Comparison of ENCODE assay signal across 9 mouse cellular contexts in genomic region chr11:22677337-22677736, GRCm38 (mm10).
DNase-seq lines count a peak whose midpoint lies in the region; ATAC-seq and TF ChIP-seq lines count a peak whose summit lies in the region.
"Had no signal": no experiment of that assay in that cellular context is flagged by ENCODE, and none has a peak within 500 bp of the region (broad histone marks: within the 10 kb centered on the region; RNA-seq: fewer than 3 reads in every experiment).

No protein-coding gene starts in this region.

- 22% methylated on average over 2 of the region's 2 CpGs for WGBS in intestine, postnatal 0 days
- 30% methylated on average over 2 of the region's 2 CpGs for WGBS in intestine, embryonic 15.5 days
- WGBS in kidney, embryonic 16.5 days, result 36% methylated on average over 2 of the region's 2 CpGs

- no peak for ATAC-seq in intestine, postnatal 0 days
- ATAC-seq in intestine, embryonic 15.5 days, result no peak
- peak; percentile 39; the same call in 1 of the 2 replicates for ATAC-seq in kidney, embryonic 16.5 days (ENCODE audit: low FRiP score, low TSS enrichment)
- no peak for ATAC-seq in cerebellum, adult (ENCODE audit: insufficient number of reproducible peaks, low FRiP score, low TSS enrichment)

- no peaks in the 10 kb centered on the region for H3K36me3 ChIP-seq in intestine, postnatal 0 days (ENCODE audit: control insufficient read depth, insufficient read depth)
- H3K36me3 ChIP-seq in intestine, embryonic 15.5 days, result no peaks in the 10 kb centered on the region
- H3K36me3 ChIP-seq in MEL (ENCODE audit: control insufficient read depth in 1 of 2, insufficient read depth in 2 of 2, low read length in 2 of 2), result peaks cover 0 to 10% of the 10 kb centered on the region in 2 experiments; a peak in 2 of 4 replicates
- no peaks in the 10 kb centered on the region for H3K36me3 ChIP-seq in kidney, embryonic 16.5 days (ENCODE audit: insufficient read depth, low read length)
- H3K36me3 ChIP-seq: heart, embryonic 15.5 days had no signal

- H3K79me2 ChIP-seq in MEL (ENCODE audit: control insufficient read depth, insufficient read depth, low read length, poor library complexity), result no peaks in the 10 kb centered on the region

- TF ChIP-seq CTCF in intestine, postnatal 0 days (IDR thresholded peaks at IDR 0.05; ENCODE audit: low read depth), result peak; percentile 79
- peak; percentile 6 to 64 (median 52); a peak in 4 of 6 replicates for TF ChIP-seq CTCF in MEL (IDR thresholded peaks at IDR 0.05 in 2 of 3, conservative IDR thresholded peaks at IDR 0.05 in 1 of 3; ENCODE audit: control insufficient read depth in 1 of 3, insufficient read depth in 1 of 3, low read depth in 2 of 3, low read length in 3 of 3, poor library complexity in 1 of 3, severe bottlenecking in 1 of 3)

- H3K4me3 ChIP-seq in intestine, postnatal 0 days (ENCODE audit: low read depth, low read length), result no peak overlapping the region
- H3K4me3 ChIP-seq in intestine, embryonic 15.5 days (replicated peaks), result no peak overlapping the region
- no peak overlapping the region for H3K4me3 ChIP-seq in MEL (ENCODE audit: control insufficient read depth in 1 of 2, insufficient read depth in 1 of 2, low read depth in 2 of 2, low read length in 2 of 2)
- no peak overlapping the region for H3K4me3 ChIP-seq in kidney, embryonic 16.5 days (ENCODE audit: low read length)
- H3K4me3 ChIP-seq: heart, embryonic 15.5 days had no signal

- no peak for TF ChIP-seq EP300 in MEL (IDR thresholded peaks at IDR 0.05; ENCODE audit: low read depth in 1 of 2, low read length in 2 of 2)

- no peaks in the 10 kb centered on the region for H3K4me1 ChIP-seq in intestine, postnatal 0 days (replicated peaks; ENCODE audit: control insufficient read depth, insufficient read depth, low read length)
- H3K4me1 ChIP-seq in intestine, embryonic 15.5 days (replicated peaks), result no peaks in the 10 kb centered on the region
- peaks cover 6 to 15% of the 10 kb centered on the region in 2 experiments for H3K4me1 ChIP-seq in MEL (ENCODE audit: control insufficient read depth in 1 of 2, insufficient read depth in 2 of 2, low read length in 2 of 2)
- no peaks in the 10 kb centered on the region for H3K4me1 ChIP-seq in kidney, embryonic 16.5 days (ENCODE audit: insufficient read depth, low read length)

- peak; percentile 70 for TF ChIP-seq RAD21 in MEL (IDR thresholded peaks at IDR 0.05; ENCODE audit: low read depth, low read length)

- no peak for TF ChIP-seq POLR2A in MEL (IDR thresholded peaks at IDR 0.05; ENCODE audit: control insufficient read depth in 1 of 2, insufficient read depth in 1 of 2, low read depth in 1 of 2, low read length in 2 of 2, poor library complexity in 1 of 2)

- no peak overlapping the region for H3K4me2 ChIP-seq in intestine, postnatal 0 days (replicated peaks; ENCODE audit: low read depth)
- H3K4me2 ChIP-seq in intestine, embryonic 15.5 days (replicated peaks), result no peak overlapping the region
- H3K4me2 ChIP-seq in kidney, embryonic 16.5 days (replicated peaks; ENCODE audit: low read depth, low read length), result no peak overlapping the region
- H3K4me2 ChIP-seq: heart, embryonic 15.5 days had no signal

- DNase-seq in MEL (ENCODE audit: low read depth, low spot score), result peak; percentile 53
- peak; percentile 26 for DNase-seq in spleen, adult 12 weeks (ENCODE audit: low spot score)
- DNase-seq in layer of hippocampus, postnatal 25 days (ENCODE audit: extremely low spot score in 1 of 2, low spot score in 1 of 2), result no peak
- no peak for DNase-seq in ovary, postnatal 10 days (ENCODE audit: low spot score)

- no peak overlapping the region for H3K9ac ChIP-seq in intestine, postnatal 0 days (ENCODE audit: low read depth, low read length)
- no peak overlapping the region for H3K9ac ChIP-seq in intestine, embryonic 15.5 days
- H3K9ac ChIP-seq in MEL (ENCODE audit: control insufficient read depth, low read depth, low read length, poor library complexity, severe bottlenecking), result no peak overlapping the region
- no peak overlapping the region for H3K9ac ChIP-seq in kidney, embryonic 16.5 days (replicated peaks; ENCODE audit: low read length)
- H3K9ac ChIP-seq: heart, embryonic 15.5 days had no signal

- no peak overlapping the region for H3K27ac ChIP-seq in intestine, postnatal 0 days (ENCODE audit: low read depth, low read length)
- no peak overlapping the region for H3K27ac ChIP-seq in intestine, embryonic 15.5 days
- no peak overlapping the region for H3K27ac ChIP-seq in MEL (ENCODE audit: control insufficient read depth, low read depth, low read length)
- H3K27ac ChIP-seq in kidney, embryonic 16.5 days (ENCODE audit: low read length), result no peak overlapping the region
- H3K27ac ChIP-seq: heart, embryonic 15.5 days had no signal

- H3K9me3 ChIP-seq in intestine, postnatal 0 days (ENCODE audit: control insufficient read depth), result no peaks in the 10 kb centered on the region
- no peaks in the 10 kb centered on the region for H3K9me3 ChIP-seq in intestine, embryonic 15.5 days
- no peaks in the 10 kb centered on the region for H3K9me3 ChIP-seq in MEL (replicated peaks; ENCODE audit: insufficient read depth, low read length)
- H3K9me3 ChIP-seq in kidney, embryonic 16.5 days (ENCODE audit: low read length), result no peaks in the 10 kb centered on the region
- H3K9me3 ChIP-seq: heart, embryonic 15.5 days had no signal

- H3K27me3 ChIP-seq in intestine, postnatal 0 days (replicated peaks; ENCODE audit: control insufficient read depth, insufficient read depth, low read length), result no peaks in the 10 kb centered on the region
- H3K27me3 ChIP-seq in intestine, embryonic 15.5 days (replicated peaks), result no peaks in the 10 kb centered on the region
- no peaks in the 10 kb centered on the region for H3K27me3 ChIP-seq in MEL (ENCODE audit: control insufficient read depth in 1 of 2, insufficient read depth in 2 of 2, low read length in 2 of 2)
- no peaks in the 10 kb centered on the region for H3K27me3 ChIP-seq in kidney, embryonic 16.5 days (ENCODE audit: insufficient read depth, low read length)
- H3K27me3 ChIP-seq: heart, embryonic 15.5 days had no signal

TF ChIP-seq in MEL, 35 proteins besides CTCF, POLR2A, EP300 and RAD21:
- TF ChIP-seq GATA1 (IDR thresholded peaks at IDR 0.05; ENCODE audit: low read depth, low read length) (no peak), ZC3H11A (IDR thresholded peaks at IDR 0.05; ENCODE audit: low read depth, low read length) (peak; percentile 65), SMC3 (IDR thresholded peaks at IDR 0.05; ENCODE audit: low read depth, low read length) (peak; percentile 79), NELFE (IDR thresholded peaks at IDR 0.05; ENCODE audit: low read depth, low read length) (no peak)

Comparison
In these comparisons a context has a peak if more than half of its experiments do, and no peak if none do; other contexts are left out.
1. DNase-seq: peak in MEL (single experiment) and spleen, adult 12 weeks (single experiment); none in layer of hippocampus, postnatal 25 days (0 of 2) and ovary, postnatal 10 days (single experiment).